Comparison of ENCODE assay signal across 9 mouse cellular contexts in the genomic region with DNA sequence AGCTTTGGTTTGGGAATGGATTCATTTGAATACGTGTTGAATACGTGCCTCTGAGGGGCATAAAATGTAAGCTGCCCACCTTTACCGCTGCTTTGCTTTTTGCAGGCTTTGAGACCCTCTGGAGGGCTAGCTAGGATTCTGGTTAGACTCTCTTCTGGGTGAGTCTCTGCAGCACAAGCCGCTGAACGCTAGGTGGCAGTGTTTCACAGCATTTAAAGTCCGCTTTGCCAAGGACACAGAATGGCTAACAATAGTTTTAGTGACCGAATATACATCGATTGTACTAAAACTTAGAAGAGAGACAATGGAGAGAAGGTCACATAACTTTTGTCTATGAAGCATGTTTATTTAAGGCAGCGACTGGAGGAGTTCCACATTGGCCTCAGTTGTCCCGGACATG. TPM values are rescaled to one million over a fixed set of nuclear protein-coding genes. Genes with fewer than 3 reads are reported as not detected.
DNase-seq lines count a peak whose midpoint lies in the region; ATAC-seq lines count a peak whose summit lies in the region.
"Had no signal": no experiment of that assay in that cellular context is flagged by ENCODE, and none has a peak within 500 bp of the region (broad histone marks: within the 10 kb centered on the region; RNA-seq: fewer than 3 reads in every experiment).

No protein-coding gene starts in this region.

- H3K4me2 ChIP-seq in hindbrain, embryonic 12.5 days (replicated peaks): no peak overlapping the region
- peak overlapping the region; percentile 30; the same call in 1 of the 2 replicates for H3K4me2 ChIP-seq in hindbrain, embryonic 15.5 days

- H3K4me3 ChIP-seq in hindbrain, embryonic 10.5 days: no peak overlapping the region
- H3K4me3 ChIP-seq in hindbrain, embryonic 12.5 days: no peak overlapping the region
- no peak overlapping the region for H3K4me3 ChIP-seq in hindbrain, embryonic 15.5 days
- no peak overlapping the region for H3K4me3 ChIP-seq in limb, embryonic 10.5 days
- H3K4me3 ChIP-seq: erythroblast, embryonic 14.5 days had no signal

- no peak overlapping the region for H3K27ac ChIP-seq in hindbrain, embryonic 10.5 days
- no peak overlapping the region for H3K27ac ChIP-seq in hindbrain, embryonic 12.5 days
- H3K27ac ChIP-seq in hindbrain, embryonic 15.5 days (replicated peaks): no peak overlapping the region
- no peak overlapping the region for H3K27ac ChIP-seq in limb, embryonic 10.5 days

- H3K27me3 ChIP-seq in hindbrain, embryonic 10.5 days (ENCODE audit: insufficient read depth, poor library complexity, severe bottlenecking): no peaks in the 10 kb centered on the region
- H3K27me3 ChIP-seq in hindbrain, embryonic 12.5 days: no peaks in the 10 kb centered on the region
- no peaks in the 10 kb centered on the region for H3K27me3 ChIP-seq in hindbrain, embryonic 15.5 days
- H3K27me3 ChIP-seq in limb, embryonic 10.5 days (ENCODE audit: low read depth, poor library complexity, severe bottlenecking): no peaks in the 10 kb centered on the region

- peaks cover 5% of the 10 kb centered on the region for H3K4me1 ChIP-seq in hindbrain, embryonic 10.5 days (replicated peaks)
- H3K4me1 ChIP-seq in hindbrain, embryonic 12.5 days: peaks cover 2% of the 10 kb centered on the region; the same call in 1 of the 2 replicates
- 0 out of 2 replicates have a peak, but pooled peaks cover 3% of the 10 kb centered on the region for H3K4me1 ChIP-seq in hindbrain, embryonic 15.5 days (replicated peaks)
- H3K4me1 ChIP-seq in limb, embryonic 10.5 days: peaks cover 3% of the 10 kb centered on the region; the same call in 1 of the 2 replicates

- no peaks in the 10 kb centered on the region for H3K36me3 ChIP-seq in hindbrain, embryonic 10.5 days
- no peaks in the 10 kb centered on the region for H3K36me3 ChIP-seq in hindbrain, embryonic 12.5 days
- H3K36me3 ChIP-seq in hindbrain, embryonic 15.5 days: no peaks in the 10 kb centered on the region
- no peaks in the 10 kb centered on the region for H3K36me3 ChIP-seq in limb, embryonic 10.5 days

- DNase-seq in hindbrain, embryonic 10.5 days (ENCODE audit: low spot score): peak; percentile 78
- peak; percentile 79 for DNase-seq in adipocyte (ENCODE audit: low spot score)
- peak; percentile 68 for DNase-seq in embryo, embryonic 11.5 days (ENCODE audit: low read depth, low spot score)
- peak; percentile 83 for DNase-seq in limb, embryonic 10.5 days (ENCODE audit: low spot score)
- peak; percentile 80 for DNase-seq in neural tube, embryonic 10.5 days (ENCODE audit: extremely low spot score, low spot score)
- peak; percentile 53 for DNase-seq in testis, postnatal 14 days (ENCODE audit: low spot score)

- no peaks in the 10 kb centered on the region for H3K9me3 ChIP-seq in hindbrain, embryonic 10.5 days
- no peaks in the 10 kb centered on the region for H3K9me3 ChIP-seq in hindbrain, embryonic 12.5 days (replicated peaks)
- H3K9me3 ChIP-seq in hindbrain, embryonic 15.5 days: no peaks in the 10 kb centered on the region
- H3K9me3 ChIP-seq in limb, embryonic 10.5 days (replicated peaks): no peaks in the 10 kb centered on the region

- H3K9ac ChIP-seq in hindbrain, embryonic 12.5 days: no peak overlapping the region
- no peak overlapping the region for H3K9ac ChIP-seq in hindbrain, embryonic 15.5 days

- ATAC-seq in hindbrain, embryonic 12.5 days (ENCODE audit: low FRiP score): no peak
- ATAC-seq in hindbrain, embryonic 15.5 days (ENCODE audit: low FRiP score, low read depth): peak; percentile 55; the same call in 1 of the 2 replicates

- WGBS in hindbrain, embryonic 10.5 days: 21% methylated on average over 10 of the region's 10 CpGs
- WGBS in hindbrain, embryonic 12.5 days: 18% methylated on average over 10 of the region's 10 CpGs
- 13% methylated on average over 10 of the region's 10 CpGs for WGBS in hindbrain, embryonic 15.5 days
- 25% methylated on average over 10 of the region's 10 CpGs for WGBS in limb, embryonic 10.5 days

RNA-seq across cellular contexts. Expression of a gene that starts 4.1 kb away (rescaled TPM):
- not detected in 2 replicates for polyA plus RNA-seq in hindbrain, embryonic 10.5 days (2016; fragmentation: Nextera tagmentation; extraction: Ambion mirVana)
- not detected in 2 replicates for polyA plus RNA-seq in hindbrain, embryonic 12.5 days (2016; fragmentation: Nextera tagmentation; extraction: Ambion mirVana)
- not detected in 2 replicates for polyA plus RNA-seq in hindbrain, embryonic 15.5 days (2015; fragmentation: Nextera tagmentation; extraction: Ambion mirVana)
- not detected in 2 replicates for polyA plus RNA-seq in limb, embryonic 10.5 days (2016; fragmentation: Nextera tagmentation; extraction: Ambion mirVana)
- polyA plus RNA-seq: erythroblast, embryonic 14.5 days had no signal
